Mouse (Mus musculus) neural tube, embryonic 12.5 days (tissue): Measurements from ENCODE around the gene Olfr122. TPM values are rescaled to one million over a fixed set of nuclear protein-coding genes. Genes with fewer than 3 reads are reported as not detected.

ENCODE experiments used
- ATAC-seq: fragments of 200-750 bp; cut with Nextera tagmentation; 2 replicates; pipeline ENCODE4 v1.8.0; 2017; ENCODE audit warnings: low read depth, mild to moderate bottlenecking, moderate TSS enrichment, moderate library complexity; ENCODE audit not compliant: low FRiP score
- H3K27ac ChIP-seq: fragments of 300-500 bp; sonication (generic); 2 replicates; pipeline ENCODE4 v1.5.1; 2016
- H3K27me3 ChIP-seq: fragments of 300-500 bp; sonication (generic); replicated peaks from 2 replicates; pipeline ENCODE4 v1.6.1; 2016; ENCODE audit warnings: mild to moderate bottlenecking
- H3K36me3 ChIP-seq: fragments of 300-500 bp; sonication (generic); 2 replicates; pipeline ENCODE4 v1.6.1; 2016; ENCODE audit warnings: mild to moderate bottlenecking
- H3K4me1 ChIP-seq: fragments of 300-500 bp; sonication (generic); 2 replicates; pipeline ENCODE4 v1.6.1; 2016
- H3K4me2 ChIP-seq: fragments of 300-500 bp; sonication (generic); replicated peaks from 2 replicates; pipeline ENCODE4 v1.6.1; 2016; ENCODE audit warnings: mild to moderate bottlenecking
- H3K4me3 ChIP-seq: fragments of 300-500 bp; sonication (generic); 2 replicates; pipeline ENCODE4 v1.5.1; 2016
- H3K9ac ChIP-seq: fragments of 300-500 bp; sonication (generic); 2 replicates; pipeline ENCODE4 v1.6.1; 2016; ENCODE audit warnings: mild to moderate bottlenecking
- H3K9me3 ChIP-seq: fragments of 300-500 bp; sonication (generic); 2 replicates; pipeline ENCODE4 v1.6.1; 2016; ENCODE audit warnings: mild to moderate bottlenecking
- WGBS: fragments of 180-500 bp; shearing (Covaris S2); methylation state at CpG from one replicate; pipeline ENCODE4 v1.1.7; 2016; 5-methylcytosine and 5-hydroxymethylcytosine counted together
- polyA plus RNA-seq: library from polyadenylated mRNA; unstranded; fragments of >200 nt; fragmentation: Nextera tagmentation; extraction: Ambion mirVana; gene quantifications from 2 replicates; pipeline ENCODE4 v1.2.1, GENCODE M21; 2016

Gene Olfr122
- not detected in 2 replicates for polyA plus RNA-seq

- ATAC-seq: no peak
- Histone ChIP-seq H3K27ac (no peak within 1 kb of the TSS), H3K9ac (no peak within 1 kb of the TSS), H3K4me2 (no peak within 1 kb of the TSS), H3K27me3 (no peaks in the 10 kb centered on the region), H3K9me3 (0 out of 2 replicates have a peak, but pooled peaks cover 3% of the 10 kb centered on the region), H3K4me1 (no peaks in the 10 kb centered on the region), H3K36me3 (no peaks in the 10 kb centered on the region), H3K4me3 (no peak within 1 kb of the TSS)
- 86% methylated on average over 4 of the region's 4 CpGs for WGBS
Measured at GRCm38 (mm10) chr17:37768307-37768706, at the start of gene Olfr122. Gene Olfr122 (plus strand): TSS chr17:37768607.

GRCm38 (mm10) chr17:37721508-37721907, 46.9 kb upstream of the Olfr122 start, which contains the start of gene Olfr120:
Gene Olfr120 (plus strand): TSS chr17:37721808.
- no peaks in the 10 kb centered on the region for H3K4me1 ChIP-seq
- H3K27ac ChIP-seq: no peak within 1 kb of the TSS
- peaks cover 3% of the 10 kb centered on the region; the same call in 1 of the 2 replicates for H3K9me3 ChIP-seq
- 73% methylated on average over 1 of the region's 1 CpGs for WGBS
- no peak within 1 kb of the TSS for H3K9ac ChIP-seq
- H3K27me3 ChIP-seq: no peaks in the 10 kb centered on the region
- no peak within 1 kb of the TSS for H3K4me3 ChIP-seq
- no peaks in the 10 kb centered on the region for H3K36me3 ChIP-seq
- H3K4me2 ChIP-seq: no peak within 1 kb of the TSS
- no peak for ATAC-seq

- WGBS: 55% methylated on average over 7 of the region's 7 CpGs
- H3K36me3 ChIP-seq: no peaks in the 10 kb centered on the region
- no peak overlapping the region for H3K9ac ChIP-seq
- H3K4me1 ChIP-seq: no peaks in the 10 kb centered on the region
- no peak for ATAC-seq
- H3K27me3 ChIP-seq: no peaks in the 10 kb centered on the region
- no peak overlapping the region for H3K4me3 ChIP-seq
- H3K4me2 ChIP-seq: no peak overlapping the region
- no peak overlapping the region for H3K27ac ChIP-seq
- H3K9me3 ChIP-seq: no peaks in the 10 kb centered on the region
Measured at GRCm38 (mm10) chr17:37738070-37738469, 30.3 kb upstream of the Olfr122 start.

GRCm38 (mm10) chr17:37793229-37793628, 24.8 kb downstream of the Olfr122 start, which contains the start of gene Olfr123:
Gene Olfr123 (plus strand): TSS chr17:37793529.
- Histone ChIP-seq H3K4me2 (no peak within 1 kb of the TSS), H3K27ac (no peak within 1 kb of the TSS), H3K27me3 (no peaks in the 10 kb centered on the region), H3K36me3 (no peaks in the 10 kb centered on the region), H3K9me3 (no peaks in the 10 kb centered on the region), H3K9ac (no peak within 1 kb of the TSS), H3K4me3 (no peak within 1 kb of the TSS), H3K4me1 (no peaks in the 10 kb centered on the region)
- 93% methylated on average over 2 of the region's 2 CpGs for WGBS
- ATAC-seq: no peak

GRCm38 (mm10) chr17:37799588-37799987, 31.2 kb downstream of the Olfr122 start, which contains the start of gene Olfr124:
Gene Olfr124 (plus strand): TSS chr17:37799888.
- Histone ChIP-seq H3K9me3 (no peaks in the 10 kb centered on the region), H3K4me3 (no peak within 1 kb of the TSS), H3K27ac (no peak within 1 kb of the TSS), H3K9ac (no peak within 1 kb of the TSS), H3K27me3 (no peaks in the 10 kb centered on the region), H3K36me3 (no peaks in the 10 kb centered on the region), H3K4me2 (no peak within 1 kb of the TSS), H3K4me1 (no peaks in the 10 kb centered on the region)
- ATAC-seq: no peak
- 88% methylated on average over 3 of the region's 3 CpGs for WGBS

Other genes with a start within 250 kb of the Olfr122 start
- not detected in 2 replicates for gene Olfr112, start 199.2 kb upstream of the Olfr122 start, polyA plus RNA-seq
- not detected in 2 replicates for gene Olfr113, start 190.9 kb upstream of the Olfr122 start, polyA plus RNA-seq
- gene Olfr114, start 175.9 kb upstream of the Olfr122 start, polyA plus RNA-seq: not detected in 2 replicates
- not detected in 2 replicates for gene Olfr115, start 141.5 kb upstream of the Olfr122 start, polyA plus RNA-seq
- gene Olfr116, start 141.4 kb upstream of the Olfr122 start, polyA plus RNA-seq: not detected in 2 replicates
- gene Olfr117, start 104.8 kb upstream of the Olfr122 start, polyA plus RNA-seq: not detected in 2 replicates
- gene Olfr118, start 101.6 kb upstream of the Olfr122 start, polyA plus RNA-seq: not detected in 2 replicates
- gene Olfr119, start 72.0 kb upstream of the Olfr122 start, polyA plus RNA-seq: not detected in 2 replicates
- gene Olfr120, start 46.8 kb upstream of the Olfr122 start, polyA plus RNA-seq: not detected in 2 replicates
- gene Olfr121, start 19.8 kb upstream of the Olfr122 start, polyA plus RNA-seq: not detected in 2 replicates
- not detected in 2 replicates for gene Olfr123, start 24.9 kb downstream of the Olfr122 start, polyA plus RNA-seq
- gene Olfr124, start 31.3 kb downstream of the Olfr122 start, polyA plus RNA-seq: not detected in 2 replicates
- gene Olfr125, start 64.3 kb downstream of the Olfr122 start, polyA plus RNA-seq: not detected in 2 replicates
- gene Olfr126, start 78.9 kb downstream of the Olfr122 start, polyA plus RNA-seq: not detected in 2 replicates
- not detected in 2 replicates for gene Olfr127, start 131.8 kb downstream of the Olfr122 start, polyA plus RNA-seq
- not detected in 2 replicates for gene Olfr128, start 151.9 kb downstream of the Olfr122 start, polyA plus RNA-seq
- gene Olfr761, start 184.5 kb downstream of the Olfr122 start, polyA plus RNA-seq: not detected in 2 replicates